Mouse (Mus musculus): ENCODE results near the gene Sbk2.
A peak's percentile ranks its signal among the peaks of the same experiment; 100 is the strongest.

The Sbk2 gene

DNA sequence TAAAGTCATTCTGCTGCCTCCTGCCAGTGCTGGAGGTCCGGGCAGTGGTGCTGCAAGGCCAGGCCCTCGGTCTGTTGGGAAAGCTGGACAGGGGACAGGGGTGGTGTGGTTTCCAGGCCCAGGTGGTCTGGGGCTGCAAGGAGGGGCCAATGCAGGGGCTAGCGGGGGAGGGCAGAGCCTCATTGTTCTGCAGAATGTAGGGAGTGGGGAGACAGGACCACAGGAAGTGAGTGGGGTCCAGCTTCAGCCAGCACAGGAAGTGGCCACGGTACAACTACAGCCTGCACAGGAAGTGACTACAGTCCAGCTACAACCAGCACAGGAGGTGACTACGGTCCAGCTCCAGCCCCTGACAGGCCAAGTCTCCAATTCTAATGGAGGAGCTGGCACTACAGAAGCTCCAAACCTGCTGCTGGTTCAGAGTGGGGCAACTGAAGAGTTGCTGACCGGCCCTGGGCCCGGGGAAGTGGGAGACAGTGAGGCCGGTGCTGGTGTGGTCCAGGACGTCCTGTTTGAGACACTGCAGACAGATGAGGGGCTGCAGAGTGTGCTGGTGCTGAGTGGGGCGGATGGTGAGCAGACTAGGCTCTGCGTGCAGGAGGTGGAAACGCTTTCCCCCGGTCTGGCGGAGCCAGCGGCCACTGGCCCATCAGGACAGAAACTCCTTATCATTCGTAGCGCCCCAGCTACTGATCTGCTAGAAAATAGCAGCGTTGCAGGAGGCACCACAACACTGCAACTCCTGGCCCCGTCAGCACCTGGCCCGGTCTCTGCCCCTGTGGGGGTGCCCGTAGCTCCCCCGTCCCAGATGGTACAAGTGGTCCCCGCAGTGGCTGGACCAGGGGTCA lies 43.0 kb downstream of the Sbk2 start:
- DNase-seq, result no peak

DNA sequence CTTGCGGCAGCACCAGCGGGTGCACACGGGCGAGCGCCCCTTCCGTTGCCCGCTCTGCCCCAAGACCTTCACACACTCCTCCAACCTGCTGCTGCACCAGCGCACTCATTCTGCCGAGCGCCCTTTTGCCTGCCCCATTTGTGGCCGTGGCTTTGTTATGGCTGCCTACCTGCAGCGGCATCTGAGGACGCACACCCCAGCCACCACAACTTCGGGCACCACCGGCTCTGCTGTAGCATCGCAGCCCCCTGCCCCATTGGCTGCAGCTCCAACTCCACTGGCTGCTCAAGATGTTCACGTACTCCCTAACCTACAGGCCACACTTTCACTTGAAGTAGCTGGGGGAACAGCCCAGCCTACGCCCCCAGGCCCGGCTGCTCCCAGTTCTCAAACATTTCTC lies 43.7 kb downstream of the Sbk2 start:
- DNase-seq, result no peak

DNA sequence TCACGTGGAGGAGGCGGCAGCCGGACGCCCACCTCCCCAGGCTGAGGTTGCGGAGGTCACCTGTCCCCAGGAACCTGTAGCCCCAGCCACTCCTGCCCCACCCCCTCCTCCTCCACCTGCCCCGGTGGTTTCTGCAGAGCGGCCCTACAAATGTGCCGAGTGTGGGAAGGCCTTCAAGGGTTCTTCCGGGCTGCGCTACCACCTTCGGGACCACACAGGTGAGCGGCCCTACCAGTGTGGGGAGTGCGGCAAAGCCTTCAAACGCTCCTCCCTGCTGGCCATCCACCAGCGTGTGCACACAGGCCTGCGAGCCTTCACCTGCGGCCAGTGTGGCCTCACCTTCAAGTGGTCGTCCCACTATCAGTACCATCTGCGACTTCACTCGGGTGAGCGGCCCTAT lies 44.2 kb downstream of the Sbk2 start:
- DNase-seq, result no peak

DNA sequence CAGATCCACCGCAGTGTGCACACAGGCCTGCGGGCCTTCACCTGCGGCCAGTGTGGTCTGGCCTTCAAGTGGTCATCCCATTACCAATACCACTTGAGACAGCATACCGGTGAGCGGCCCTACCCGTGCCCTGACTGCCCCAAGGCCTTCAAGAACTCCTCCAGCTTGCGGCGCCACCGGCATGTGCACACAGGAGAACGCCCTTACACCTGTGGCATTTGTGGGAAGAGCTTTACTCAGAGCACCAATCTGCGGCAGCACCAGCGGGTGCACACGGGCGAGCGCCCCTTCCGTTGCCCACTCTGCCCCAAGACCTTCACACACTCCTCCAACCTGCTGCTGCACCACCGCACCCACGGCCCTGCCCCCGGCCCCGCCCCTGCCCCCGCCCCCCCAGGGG lies 45.1 kb downstream of the Sbk2 start:
- no peak for DNase-seq

DNA sequence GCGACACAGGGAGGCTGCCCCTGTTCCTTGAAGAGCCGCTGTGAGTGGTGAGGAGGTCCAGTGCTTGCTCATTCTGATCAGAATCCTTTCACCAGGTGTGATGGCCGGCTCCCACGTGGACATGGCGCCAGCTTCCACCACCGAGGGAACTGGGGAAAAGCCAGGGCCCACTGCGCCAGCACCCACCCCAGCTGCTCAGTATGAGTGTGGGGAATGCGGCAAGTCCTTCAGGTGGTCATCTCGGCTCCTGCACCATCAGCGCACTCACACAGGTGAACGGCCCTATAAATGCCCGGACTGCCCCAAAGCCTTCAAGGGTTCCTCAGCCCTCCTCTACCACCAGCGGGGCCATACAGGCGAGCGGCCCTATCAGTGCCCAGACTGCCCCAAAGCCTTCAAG lies 45.5 kb downstream of the Sbk2 start:
- DNase-seq, result no peak

DNA sequence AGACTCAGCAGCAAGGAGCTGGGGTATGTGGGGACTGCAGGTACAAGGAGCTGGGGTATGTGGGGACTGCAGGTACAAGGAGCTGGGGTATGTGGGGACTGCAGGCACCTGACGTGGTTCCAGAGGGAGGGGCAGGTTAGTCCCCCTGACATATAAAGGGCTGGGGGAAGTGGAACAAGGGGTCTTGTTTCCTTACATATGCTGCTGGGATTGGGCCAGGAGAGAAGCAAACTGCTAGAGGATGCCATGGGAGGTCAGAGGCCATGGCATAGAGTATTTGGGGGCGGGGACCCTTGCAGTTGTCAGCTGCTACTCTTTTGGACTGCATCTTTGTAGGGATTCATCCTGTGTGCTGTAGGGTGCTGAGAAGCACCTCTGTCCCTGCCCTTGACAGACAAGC lies 46.7 kb downstream of the Sbk2 start:
- DNase-seq, result no peak

DNA sequence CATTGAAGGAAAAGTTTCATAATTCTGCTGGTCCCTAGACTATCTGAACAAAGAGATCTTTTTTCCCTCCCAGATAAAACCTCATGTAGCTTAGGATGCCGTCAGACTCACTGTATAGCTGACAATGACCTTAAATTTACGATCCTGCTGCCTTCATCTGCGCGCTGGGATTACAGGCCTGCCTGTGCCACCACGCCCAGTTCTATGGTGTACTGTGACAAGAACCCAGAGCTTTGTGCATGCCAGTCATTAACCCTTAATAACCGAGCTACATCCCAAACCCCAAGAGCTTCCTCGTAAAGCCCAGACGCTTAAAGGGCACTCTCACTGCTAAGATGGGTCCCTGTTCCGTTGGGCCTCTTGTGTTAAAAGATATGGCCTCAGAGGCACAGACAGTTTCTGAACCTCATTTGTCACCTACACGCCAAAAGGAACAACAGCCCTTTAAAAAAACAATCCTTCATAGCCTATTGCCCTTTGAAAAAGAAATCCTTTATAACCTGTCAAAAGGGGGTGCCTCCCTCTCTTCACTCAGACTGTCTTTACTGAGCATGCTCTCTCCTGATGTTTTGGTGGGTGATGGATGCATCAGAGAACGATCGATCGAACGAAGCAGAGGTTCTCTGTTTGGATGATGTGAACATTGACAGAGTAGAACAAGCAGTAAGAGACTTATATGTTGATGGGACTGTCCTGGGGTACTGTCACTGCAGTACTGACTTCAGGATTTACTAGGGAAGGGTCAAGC lies 48.4 kb downstream of the Sbk2 start:
- no peak for DNase-seq

DNA sequence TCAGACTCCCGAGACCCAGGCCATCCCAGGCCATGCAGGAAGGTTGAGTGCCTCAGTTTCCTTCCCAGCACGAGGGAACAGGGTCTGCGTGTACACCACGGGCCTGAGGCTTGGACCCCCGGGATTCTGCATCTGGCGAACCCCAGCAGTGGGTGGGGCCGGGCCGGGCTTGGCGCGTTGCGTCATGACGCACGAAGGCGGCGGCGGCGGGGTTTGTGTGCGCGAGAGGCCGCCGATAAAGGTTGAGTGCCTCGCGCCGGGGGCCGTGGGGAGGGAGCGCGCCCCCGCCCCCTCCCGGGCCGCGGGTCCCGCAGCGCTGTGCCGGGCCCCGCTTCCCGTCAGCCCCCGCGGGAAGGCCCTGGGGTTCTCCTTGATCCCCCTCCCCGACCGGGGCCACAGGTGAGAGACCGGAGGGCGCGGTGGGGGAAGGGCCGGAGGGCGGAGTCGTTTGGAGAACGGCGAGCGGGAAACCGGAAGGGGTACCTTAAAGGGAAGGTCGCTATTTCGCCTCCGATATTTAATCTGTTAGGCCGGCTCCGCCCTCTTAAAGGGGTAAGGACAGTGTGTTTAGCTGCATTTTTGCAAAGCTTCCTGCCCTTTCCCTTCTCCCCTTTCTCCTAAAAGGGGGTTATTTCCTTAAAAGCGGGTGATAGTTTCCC lies 49.1 kb downstream of the Sbk2 start, which contains the start of gene Zfp628:
Gene Zfp628, plus strand, starts transcription at position 211 of the 659 bp plus-strand sequence.
- peak; percentile 94 for DNase-seq

DNA sequence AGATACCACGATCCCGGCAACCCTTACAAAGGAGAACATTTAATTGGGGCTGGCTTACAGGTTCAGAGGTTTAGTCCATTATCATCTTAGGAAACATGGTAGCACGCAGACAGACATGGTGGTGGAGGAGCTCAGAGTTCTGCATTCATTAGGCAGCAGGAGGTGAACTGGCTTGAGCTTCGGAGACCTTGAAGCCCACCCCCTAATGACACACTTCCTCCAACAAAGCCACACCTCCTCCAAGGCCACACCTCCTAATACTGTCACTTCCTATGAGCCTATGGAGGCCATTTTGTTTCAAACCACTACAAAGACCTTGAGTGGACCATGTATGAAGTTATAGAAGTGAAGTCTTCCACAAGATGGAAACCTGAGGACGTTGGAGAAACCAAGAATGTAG lies 52.0 kb downstream of the Sbk2 start:
- no peak for DNase-seq

DNA sequence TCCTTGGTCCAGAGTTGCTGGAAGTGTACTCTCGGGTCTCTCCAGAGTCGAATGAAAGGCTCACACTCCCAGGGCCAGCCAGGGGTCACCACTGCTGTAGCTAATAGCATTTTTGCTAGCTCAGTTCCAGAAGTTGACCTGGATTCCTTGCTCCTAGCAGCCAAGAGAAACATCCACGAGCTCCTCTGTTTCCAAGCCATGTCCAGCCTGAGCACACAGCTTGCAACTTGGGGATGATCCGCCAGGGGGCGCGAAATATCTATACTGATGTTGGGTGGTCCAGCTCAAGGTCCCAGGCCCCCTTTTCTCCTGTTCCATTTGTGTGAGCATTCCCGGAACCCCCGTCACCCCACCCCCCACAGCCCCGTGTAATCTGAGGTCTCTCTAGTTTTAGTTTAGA lies 52.6 kb downstream of the Sbk2 start:
- DNase-seq, result peak; percentile 77

DNA sequence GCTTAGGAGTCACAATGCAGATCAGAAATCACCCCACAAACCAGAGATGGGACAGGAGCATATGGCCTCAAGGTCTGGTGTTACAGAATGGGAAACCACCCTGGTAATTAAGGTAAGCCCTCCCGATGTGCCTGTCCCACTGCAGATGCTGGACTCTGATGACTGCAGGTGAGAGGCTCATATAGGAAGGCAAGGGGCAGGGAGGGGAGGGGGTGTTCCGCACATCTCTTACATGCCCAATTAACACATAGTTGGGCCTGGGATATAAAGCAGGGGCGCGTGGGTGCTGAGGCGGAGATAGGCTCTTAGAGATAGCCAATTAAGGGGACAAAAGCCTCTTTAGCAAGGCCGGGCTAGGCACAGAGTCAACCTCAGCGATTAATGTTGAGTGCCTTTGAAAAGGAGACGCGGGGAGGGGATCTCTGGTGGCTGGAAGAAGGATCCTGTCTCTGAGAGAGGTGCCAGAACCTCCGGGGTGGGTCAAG lies 57.7 kb downstream of the Sbk2 start, which contains the start of gene Gm36210:
Gene Gm36210, minus strand, starts transcription at position 51 of the 485 bp plus-strand sequence.
- no peak for DNase-seq

DNA sequence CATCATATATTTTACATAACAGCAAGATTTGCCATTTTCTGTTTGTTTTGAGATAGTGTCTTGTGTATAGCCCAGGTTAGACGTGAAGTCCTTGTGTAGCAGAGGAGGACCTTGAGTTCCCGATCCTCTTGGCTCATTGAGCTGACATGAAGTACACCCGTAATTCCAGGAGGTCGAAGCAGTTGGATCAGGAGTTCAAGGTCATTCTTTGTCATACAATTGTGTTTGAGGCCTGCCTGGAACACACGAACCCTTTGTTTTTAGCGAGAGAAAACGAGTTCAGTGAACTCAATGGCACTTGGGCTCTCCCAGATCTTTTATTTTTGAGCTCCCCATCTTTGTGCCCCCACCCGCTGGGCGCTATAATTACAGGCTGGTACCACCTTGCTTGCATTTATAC lies 61.8 kb downstream of the Sbk2 start:
- DNase-seq, result no peak

DNA sequence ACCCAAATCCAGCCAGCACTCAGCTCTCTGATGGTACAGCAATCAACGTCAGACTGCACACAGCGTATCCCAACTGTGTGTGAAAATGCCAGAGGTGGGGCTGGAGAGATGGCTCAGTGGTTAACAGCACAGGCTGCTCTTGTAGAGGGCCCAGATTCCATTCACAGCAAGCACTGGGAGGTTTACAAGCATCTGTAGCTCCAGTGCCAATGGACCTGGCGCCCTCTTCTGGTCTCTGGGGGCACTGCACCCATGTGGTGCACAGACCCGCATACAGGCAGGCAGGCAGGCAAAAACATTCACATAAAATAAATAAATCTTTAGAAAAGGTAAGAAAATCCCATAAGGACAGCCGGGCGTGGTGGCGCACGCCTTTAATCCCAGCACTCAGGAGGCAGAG lies 63.0 kb downstream of the Sbk2 start:
- DNase-seq, result peak; percentile 51

DNA sequence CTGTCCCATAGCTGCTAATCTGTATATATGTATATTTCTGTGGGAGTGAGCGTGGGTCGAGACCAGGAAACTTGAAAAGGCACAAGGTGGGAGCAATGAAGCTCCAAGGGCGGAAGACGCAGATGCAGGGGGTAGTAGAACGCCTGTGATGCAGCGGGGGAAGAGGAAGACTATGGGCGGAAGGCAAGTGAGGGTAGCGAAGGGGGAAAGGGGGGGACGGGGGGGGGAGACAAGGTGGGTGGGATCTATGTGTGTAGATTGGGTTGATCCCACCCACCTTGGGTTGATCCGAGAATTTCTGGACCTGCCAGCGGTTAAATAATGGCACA lies 63.7 kb downstream of the Sbk2 start:
- DNase-seq, result no peak

DNA sequence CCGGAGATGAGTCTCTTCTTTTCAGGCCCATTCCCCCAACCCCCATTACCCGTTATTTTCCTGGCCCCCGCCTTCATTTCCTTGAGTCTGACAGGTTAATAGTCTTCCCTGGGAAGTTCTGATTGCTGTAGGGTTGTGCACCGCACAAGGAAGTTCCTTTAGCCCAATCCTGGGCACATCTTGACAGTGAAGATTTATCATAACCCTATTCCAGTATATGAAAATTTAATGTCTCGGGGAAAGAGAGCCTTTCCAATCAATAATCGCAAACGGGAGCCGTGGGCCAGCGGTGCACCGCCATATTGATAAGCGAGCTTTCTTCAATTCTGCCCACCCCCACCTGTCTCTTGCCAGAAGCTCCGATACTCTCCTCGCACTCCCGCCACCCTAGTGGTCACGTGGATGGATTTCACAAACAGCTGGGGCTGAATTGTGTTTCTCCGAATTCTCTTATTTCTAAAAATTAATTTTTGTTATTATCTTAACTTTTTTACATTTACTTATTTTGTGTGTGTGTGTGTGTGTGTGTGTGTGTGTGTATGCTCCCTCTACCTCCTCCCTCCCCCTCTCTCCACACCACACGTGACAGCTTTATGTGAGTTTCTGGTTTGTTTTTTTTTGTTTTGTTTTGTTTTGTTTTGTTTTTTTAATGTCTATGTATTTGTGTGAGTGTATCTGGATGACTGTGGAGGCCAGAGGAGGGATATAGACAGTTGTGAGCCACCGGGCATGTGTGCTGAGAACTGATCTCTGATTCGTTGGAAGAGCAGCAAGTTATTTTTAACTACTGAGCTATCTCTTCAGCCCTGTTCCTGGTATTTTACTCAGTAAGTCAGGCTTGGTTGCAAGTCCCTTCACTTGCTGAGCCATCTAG lies 64.3 kb downstream of the Sbk2 start:
- no peak for DNase-seq

DNA sequence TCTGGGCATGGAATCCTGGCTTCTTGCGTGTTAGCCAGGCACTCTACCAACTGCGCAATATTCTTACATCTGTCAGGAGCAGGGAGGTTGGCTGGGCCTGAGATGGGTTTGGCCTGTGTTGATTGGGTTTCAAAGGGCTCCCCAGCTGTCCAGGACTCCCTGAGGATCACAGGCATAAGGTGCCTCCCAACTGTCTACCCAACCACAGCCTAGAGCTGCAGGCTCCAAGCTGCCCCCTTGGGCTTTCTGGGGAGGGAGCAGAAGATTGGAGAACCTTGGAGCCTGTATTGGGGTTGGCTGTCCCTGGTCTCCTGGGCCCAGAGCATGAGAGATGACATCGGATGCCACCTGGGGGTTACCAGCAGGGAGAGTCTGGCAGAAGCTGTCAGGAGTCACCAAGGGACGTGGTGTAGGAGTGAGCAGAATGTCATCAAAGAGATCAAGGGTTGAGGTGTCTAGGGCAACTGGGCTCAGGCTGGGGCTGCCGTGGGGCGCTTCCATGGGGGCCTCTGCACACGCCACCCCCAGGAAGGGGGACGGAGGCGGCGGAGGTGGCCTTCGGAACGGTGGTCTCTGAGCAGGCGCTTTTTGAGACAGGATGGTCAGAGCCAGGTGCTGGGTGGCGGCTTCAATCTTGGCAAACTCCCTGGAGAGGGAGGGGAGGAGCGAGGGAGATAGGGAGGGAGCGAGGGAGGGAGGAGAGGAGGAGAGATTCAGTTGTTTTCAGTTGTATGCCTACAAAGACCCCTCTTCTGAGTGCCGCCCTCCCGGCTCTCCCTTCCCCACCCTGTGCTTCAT lies 65.2 kb downstream of the Sbk2 start:
- DNase-seq, result no peak

DNA sequence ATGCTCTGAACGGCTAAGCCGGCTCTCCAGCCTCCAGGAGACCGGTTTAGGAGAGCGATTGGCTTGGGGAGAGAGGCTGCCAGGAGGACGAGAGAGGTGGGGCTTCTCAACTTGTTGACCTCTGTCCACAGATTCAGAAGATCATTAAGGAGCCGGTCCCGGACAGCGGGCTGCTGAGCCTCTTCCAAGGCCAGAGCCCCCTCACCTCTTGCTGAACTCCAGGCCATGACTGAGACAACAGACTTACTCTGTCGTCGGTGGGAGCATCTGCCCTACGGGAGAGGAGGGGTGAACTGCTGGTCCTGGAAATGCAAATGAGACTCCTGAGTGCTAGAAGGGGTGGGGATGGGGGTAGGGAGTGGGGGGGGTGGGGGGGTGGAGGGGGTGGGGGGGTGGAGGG lies 69.0 kb downstream of the Sbk2 start:
- no peak for DNase-seq

All from right cerebral cortex, postnatal 14 days (tissue).